Mouse (Mus musculus) c-Kit-negative CD71-positive TER-119-positive erythroid progenitor cells, embryonic 14.5 days (primary cell): ENCODE data around the gene Map1b.

Experiments
- DNase-seq: peaks from one replicate; pipeline ENCODE4 v3.0.0-alpha.2; 2013; ENCODE audit warnings: low read depth, low spot score

Map1b gene

DNA sequence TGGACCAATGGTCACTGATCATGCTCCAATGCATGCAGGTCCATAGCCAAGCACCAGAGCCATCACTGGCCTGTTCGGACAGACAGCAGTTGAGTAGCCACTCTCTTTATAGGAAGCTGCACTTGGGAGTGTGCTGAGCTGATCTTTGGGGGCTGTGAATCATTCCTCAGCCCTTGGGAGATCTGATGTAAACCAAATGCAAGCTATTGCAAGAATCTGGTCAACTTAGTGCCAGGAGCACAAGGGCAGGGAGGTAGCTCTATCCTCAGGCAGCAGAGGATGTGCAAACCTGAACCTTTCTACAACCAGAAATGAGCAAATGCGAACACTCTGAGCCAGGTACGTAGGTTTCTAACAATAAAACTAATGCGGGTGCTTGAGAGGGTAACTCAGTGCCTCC, 26.3 kb downstream of the Map1b start:
- DNase-seq = no peak

DNA sequence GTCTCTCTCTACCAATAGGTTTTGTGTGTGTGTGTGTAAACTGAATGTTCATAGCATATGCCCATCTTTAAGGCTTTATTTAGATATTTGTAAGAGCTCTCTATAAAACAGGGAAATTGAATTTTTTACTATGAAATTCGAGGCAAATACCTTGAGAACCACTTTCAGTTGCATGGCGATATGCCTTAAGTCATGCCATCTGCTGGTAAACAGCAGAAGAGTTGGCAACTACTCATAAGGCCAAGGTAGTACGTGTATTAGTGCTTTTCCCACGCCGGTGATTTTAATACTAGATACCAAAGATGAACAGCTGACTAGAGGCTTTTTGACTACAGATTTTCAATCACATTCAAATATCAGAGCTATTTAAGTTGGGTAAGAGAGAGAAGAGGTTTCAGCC, 27.2 kb downstream of the Map1b start:
- DNase-seq = no peak

DNA sequence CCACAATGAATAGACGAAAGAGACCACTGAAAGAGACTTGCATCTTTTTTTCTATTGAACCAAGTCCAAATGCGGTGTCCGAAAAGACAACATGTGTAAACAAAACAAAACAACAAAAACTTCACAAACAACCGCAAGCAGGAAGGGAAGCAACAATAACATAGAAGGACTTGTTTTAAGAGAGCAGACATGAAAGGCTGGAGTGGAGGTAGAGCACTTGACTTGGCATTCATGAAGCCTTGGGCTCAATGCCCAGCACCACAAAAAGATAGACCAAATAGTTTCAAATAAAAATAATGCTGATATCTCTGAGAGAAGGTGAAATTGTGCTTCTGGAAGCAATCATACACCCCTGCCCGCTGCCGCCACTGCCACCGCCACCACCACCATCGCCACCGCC, 30.5 kb downstream of the Map1b start:
- DNase-seq = no peak

DNA sequence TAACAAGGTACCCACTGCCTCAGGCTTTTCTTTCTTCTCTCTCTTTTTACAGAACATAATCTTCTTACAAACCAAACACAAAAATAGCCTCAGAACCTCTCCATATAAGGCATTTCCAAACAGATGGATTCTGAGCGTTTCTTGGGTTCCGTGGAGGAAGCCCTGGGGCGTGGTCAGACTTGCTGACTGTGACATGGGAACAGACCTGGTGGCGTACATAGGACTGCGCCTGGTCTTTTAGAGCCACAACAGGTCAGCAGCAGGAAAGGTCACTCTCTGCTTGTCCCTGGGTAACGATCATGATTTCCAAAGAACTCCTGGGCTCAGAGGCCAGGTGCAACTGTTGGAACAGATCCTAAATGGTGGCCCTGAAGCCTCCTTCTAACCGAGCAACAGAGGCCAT, 31.0 kb downstream of the Map1b start:
- DNase-seq = no peak

DNA sequence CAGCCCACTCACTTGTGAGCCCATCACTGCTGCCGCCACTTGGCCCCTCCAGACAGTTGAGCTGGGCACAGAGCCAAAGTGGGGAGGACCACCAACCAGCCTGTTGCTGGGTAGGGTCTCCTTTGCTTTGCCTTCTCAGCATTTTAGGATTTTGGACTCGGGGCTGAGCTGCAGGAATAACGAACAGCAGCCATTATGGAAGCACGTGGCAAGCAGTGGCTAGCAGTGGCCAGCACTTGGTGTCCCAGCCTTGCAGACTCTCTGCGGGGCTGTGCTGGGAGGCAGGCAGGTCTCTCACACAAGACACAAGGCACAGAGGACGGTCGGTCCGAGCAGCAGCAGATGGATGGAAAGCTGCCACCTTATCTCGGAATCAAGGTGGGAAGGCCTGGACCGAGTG, 31.4 kb downstream of the Map1b start:
- no peak for DNase-seq

DNA sequence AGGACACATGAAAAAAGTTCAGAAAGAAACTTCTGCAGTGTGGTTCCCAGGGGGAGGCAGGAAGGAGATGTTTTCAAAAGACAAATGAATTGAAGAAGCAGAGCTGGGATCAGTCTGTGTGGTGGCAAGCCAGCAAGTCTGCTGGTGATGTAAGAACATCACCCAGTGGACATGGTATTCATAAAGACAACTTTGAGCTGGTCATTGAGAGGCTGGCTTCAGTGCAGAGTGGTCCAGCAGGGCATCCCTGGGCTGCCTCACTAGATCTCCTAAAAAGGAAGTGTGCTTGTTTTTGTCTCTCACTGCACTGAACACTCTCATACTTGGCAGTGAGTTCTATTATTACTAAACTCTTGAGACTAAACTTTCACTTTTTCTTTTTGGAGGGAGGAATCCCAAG, 32.9 kb downstream of the Map1b start:
- DNase-seq = no peak

DNA sequence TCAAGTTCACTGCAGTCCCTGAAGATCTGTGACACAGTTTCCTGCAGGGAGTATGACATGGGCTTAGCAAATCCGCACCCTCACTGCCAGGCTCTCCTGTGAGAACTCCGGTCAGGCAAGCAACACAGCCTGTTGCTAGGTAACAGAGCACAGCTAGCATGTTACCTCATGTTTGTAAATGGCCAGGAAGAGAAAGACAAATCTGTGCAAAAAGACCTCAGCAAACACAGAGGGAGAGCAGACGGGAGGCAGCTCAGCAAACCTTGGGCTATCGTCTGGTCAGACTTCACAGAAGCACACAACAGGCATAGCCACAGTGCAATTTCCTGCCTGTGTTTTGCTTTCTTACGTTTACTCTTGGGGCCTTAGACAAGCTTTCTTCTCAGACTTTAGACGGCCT, 40.9 kb downstream of the Map1b start:
- DNase-seq = no peak

DNA sequence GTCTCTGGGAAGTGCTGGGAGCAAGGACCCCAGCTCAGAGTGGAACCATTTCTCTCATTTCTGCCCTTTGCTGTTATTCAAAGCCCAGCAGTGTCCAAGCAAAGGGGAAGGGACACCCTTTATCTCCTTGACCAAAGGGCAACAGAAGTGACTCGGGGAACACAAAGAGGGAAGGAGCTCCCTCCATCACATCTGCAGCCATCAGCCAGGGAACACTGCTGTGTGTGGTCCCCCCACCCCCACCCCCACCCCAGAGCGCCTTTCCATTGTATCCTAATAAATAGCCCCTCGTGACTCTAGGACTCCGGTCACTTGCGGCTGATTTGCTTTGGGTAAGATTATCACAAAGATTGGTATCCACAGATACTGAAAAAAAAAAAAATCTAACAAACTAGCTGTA, 41.3 kb downstream of the Map1b start:
- no peak for DNase-seq

DNA sequence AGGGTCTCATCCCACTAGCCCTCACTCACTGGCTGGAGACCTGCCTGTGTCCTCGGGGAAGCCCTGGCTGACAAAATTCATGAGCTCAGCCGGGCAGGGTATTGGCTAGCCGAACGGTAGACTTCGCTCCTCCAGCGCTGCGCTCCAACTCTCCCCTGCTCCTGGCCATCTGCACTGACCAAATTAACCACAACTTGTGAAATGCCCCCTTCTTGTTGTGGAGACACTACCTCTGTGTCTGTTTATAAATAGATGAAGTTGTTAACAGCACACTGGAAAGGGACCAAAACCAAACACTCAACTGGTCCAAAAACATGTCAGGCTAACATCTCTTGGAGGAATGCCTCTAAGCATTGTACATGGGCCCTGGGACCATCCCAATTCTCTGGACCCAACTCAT, 42.2 kb downstream of the Map1b start:
- no peak for DNase-seq

DNA sequence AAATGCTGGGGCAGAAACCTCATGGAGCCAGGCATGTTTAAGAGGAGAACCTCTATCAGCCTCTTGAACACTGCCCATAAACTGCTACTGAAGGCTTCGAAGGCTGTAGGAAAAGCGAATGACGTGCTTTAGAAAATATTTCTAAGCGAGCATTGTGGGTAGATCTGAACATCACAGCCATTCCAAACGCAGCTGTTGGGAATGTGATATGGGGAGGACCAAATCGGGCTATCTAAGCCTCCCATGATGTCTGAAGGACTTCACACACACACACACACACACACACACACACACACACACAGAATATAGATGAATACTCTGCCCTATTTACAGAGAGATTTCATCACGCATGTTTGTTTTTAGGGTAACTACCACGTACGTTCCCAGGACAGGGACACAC, 44.3 kb downstream of the Map1b start:
- DNase-seq = no peak

DNA sequence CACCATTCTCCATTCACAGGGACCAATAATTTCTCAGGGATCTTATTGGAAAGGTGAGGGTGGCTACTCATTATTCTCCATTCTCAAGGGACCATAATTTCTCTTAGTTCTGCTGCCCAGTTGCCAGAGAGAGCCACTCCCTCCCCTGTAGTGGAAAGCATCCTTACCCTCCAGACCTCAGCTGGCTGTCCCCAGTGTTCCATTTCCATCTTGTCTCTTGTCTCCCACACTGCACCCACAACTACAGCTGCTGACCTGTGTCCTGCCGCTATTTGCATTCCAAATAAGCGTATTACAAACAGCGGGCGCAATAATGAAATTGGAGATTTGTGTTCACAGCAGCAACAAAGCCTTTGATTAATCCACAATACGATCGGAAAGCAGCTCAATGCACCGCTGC, 46.3 kb downstream of the Map1b start:
- no peak for DNase-seq

DNA sequence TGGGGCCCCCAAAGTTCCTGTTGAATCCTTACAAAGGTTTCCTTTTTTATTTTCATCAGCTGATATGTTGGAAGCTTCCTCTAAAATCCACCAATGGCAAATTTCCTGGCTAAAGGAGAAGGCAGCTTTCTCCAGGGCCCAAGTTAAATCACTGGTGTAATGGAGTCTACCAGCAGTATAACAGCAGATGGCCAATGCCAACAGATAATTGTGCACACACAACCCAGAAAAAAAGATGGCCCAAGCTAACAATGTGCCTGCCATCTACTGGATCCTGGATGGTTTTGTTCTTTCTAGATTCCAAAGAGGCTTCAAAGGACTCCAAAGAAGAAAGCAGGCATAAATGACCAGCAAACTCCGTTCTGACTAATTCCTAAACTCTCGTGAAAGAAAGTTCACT, 48.1 kb downstream of the Map1b start:
- DNase-seq = no peak

DNA sequence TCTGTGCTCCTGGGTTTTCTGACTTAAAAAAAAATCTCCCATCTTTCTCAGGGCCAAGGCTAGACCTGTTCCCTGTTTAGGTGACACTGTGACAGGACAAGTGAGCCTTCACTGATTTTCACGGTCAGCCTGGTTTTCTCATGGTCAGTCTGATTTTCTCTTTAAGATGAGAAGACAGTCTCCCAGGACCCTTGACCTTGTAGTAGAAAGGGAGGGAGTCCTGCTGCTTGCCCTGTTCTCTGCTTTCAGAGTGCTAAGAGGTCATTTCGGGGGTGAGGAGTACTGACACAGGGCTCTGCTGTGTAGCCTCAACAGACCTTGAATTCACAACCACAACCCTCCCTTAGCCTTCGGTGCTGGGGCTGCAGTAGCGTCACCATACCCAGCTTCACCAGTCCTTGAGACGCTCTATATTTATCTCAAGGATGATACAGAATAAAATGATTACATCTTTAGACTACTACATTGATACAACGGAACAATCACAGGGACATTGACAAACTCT, 49.5 kb downstream of the Map1b start:
- no peak for DNase-seq

DNA sequence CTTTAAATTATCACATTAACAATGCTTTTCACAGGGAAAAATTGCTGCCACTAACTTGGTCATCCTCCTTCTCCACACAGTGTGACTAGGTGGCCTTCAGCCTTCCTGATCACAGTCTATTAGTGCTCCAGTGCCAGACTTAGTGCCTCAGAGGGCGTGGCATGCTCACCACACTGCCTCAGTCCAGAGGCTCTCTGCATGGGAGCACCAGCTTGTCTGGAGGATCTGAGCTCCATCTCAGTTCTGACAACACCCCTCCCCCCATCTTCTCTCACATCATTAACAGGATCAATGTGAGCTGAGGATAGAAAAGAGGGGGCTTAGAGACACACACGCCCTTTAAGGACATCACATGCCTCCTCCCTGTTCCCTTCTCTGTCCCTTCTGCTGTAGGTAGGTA, 50.3 kb downstream of the Map1b start:
- DNase-seq = no peak

DNA sequence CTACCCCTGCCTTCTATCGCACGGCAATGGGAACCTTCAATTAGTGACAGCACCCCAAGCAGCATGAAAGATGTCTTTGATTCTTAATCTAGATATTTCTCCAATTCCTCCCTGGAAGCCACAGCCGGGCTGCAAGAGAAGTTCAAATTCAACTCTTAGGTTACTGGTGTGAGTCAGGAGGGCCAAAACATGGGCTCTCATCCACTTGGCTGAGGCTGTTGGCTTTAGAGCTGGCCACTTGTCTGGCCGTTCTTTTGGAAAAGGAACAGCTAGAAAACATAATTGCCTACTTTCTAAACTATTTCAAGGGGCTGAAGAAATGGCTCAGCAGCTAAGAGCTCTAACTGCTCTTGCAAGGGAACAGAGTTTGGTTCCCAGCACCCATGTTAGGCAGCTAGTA, 51.8 kb downstream of the Map1b start:
- no peak for DNase-seq

DNA sequence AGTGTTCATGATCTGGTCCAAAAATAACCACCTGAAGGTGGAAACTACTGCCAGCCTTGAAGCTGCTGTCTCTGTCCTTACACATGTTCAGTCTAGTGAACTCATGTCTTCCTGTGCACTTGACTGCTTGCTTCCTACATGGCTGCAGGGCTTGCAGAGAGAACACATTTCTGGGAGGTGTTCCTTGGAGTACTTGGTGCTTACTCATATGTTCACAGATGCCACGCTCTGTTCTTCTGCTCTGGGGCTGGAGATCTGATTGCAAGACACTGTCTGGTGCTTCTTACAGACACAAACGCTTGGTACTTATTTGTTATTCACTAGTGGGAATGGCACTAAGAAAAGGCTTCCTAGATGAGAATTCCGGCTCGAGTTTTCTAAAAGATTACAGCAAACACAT, 54.5 kb downstream of the Map1b start:
- DNase-seq = no peak

DNA sequence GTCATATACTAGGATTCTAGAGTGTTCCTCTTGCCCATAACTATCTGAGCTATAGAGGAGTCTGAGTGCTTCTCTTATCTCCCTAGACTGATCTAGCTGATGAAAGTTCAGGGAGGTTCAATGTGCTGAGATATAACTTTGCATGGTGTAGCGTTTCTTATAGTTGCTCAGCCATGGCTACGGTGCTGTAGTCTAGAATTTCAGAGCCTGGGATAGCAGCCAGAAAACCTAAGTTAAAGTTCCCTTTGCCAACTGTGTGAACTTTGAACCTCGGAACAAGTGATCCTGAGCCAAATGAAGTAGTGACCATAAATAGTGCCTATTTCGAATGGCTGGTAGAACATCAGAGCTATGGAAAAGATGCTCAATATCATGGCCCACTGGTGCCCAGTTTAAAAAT, 56.7 kb downstream of the Map1b start:
- no peak for DNase-seq

DNA sequence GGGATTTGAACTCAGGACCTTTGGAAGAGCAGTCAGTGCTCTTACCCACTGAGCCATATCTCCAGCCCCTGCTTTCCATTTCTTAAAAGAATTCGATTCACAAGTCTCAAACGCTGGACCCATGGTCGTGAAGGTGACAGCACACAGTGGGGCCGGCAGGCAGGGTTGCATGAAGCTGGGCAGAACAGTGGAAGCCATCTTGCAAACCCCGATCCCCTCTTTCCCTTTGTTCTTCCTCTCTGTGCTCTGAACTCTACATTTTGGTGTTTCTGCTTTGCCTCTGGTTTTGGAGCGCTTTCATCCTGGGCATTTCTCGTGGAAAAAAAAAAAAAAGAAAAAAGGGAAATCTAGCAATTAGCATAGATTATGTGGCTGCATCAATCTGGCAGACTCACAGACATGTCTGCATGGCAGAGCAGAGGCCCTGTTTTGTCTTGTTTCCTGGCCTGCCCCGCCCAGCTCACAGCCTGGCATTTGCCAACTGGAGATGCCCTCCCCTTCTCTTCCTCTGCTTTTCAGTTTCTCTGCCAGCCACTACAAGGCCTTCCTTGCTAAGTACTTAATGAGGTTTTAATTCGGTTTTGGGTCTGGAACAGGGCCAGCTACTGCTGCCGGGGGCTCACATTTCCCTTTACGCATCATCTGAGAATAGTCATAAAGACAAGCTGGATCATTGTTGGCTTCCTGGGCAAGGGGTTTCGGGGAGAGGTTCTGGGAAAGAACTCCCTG, 57.5 kb downstream of the Map1b start:
- DNase-seq = no peak

DNA sequence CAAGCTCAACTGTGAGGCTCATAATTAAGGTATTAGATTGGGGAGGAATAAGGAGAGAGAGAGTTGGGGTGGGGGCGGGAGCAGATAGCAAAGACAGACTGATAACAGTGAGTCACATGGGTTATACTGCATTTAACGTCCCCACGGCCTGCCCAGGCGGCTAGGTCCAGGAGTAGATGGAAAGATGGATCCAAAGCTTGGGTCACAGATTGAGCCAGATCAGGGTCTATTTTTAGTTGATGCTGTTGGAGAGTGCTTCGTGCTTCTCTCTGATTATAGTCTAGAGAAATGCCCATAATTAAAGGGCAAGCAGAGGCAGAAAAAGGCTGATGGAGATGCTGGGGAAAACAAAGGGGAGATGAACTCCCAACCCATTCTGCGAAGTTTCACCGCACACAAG, 61.4 kb downstream of the Map1b start:
- DNase-seq = no peak

DNA sequence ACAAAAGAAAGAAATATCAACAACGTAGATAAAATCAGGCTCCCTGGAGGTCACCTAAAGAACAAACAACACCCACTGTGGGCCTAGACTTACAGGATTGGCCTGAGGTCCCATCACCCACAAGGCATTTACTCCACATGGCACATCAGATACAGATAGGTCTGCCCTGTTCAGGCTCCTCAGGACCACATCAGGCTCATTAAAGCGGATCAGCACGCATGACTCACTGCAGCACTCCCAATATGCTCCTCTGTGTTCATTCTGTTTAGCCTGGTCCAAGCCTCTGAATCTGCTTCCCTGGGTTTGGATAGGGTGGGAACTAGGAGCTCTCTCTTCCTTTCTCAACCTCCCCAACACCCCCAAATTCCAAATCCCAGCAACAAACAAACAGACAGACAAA, 63.9 kb downstream of the Map1b start:
- no peak for DNase-seq

DNA sequence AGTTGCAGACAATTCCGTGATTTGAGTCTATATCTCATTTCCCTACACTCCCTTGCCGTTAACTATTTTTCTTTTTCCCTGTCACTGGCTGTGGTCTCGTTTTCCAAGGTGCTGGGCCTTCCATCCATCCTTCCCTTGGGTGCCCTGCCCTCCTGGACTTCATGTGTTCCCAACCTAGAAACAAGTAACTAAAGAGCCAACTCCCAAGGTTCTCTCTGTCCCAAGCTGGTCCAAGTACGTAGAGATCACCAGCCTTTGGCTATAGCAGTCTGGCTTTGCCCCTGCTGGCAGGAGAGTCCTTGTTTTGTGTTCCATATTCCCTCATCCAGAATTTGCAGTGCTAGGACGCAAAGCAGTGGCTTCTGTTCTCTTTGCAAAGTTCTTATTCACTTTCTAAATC, 65.1 kb downstream of the Map1b start:
- no peak for DNase-seq

DNA sequence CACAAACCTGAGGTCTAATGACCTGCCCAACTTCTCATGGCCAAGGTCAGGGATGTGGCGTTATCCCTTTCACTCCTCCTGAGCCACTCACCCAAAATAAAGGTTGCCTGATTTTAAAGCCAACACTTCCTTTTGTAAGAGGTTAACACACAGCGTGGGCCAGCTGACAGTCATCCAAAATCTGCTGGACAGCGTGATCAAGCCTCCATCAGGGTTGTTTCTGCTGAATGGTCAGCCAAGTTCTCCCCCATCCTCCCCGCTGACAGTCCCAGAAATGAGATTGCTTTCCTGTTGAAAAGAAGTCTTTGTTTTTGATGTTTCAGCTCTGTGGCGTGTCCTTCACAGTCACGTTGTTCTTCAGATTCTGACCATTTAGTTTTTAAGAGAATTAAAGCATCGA, 65.6 kb downstream of the Map1b start:
- no peak for DNase-seq

DNA sequence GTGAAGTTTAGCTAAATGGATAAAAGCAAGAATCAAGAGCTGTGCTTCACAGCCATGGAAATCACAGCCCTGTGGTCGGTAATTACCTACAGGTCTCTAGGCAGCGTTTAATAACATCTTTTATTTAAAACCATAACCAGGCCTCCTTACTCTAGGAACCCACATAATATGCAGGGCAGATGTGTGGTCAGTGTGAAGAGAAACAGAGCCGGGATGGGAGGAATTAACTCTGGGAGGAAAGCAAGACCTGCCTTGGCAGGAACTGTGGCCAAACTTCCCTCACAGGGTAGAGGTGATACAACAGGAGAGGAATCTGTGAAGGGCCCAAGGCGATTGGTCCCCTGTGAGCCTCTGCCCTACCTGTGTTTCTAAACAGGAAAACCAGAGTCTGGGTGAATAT, 66.8 kb downstream of the Map1b start:
- no peak for DNase-seq

DNA sequence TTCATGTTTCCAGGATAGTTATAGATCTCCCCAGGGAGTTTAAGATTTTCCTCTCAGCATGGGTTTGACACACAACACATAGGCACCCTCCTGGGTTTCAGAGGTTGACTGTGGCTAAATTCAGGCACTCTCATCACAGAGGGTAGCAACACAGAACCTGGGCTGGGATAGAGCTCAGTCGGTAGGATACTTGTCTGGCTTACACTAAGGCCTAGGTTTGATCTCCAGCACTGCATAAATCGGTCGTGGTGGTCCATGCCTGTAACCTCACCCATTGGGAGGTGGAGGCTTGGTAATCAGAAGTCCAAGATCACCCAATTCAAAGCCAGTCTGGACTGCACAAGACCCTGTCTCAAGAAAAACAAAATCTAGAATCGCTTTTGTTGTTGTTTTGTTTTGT, 68.1 kb downstream of the Map1b start:
- DNase-seq = no peak
